Mouse (Mus musculus) megakaryocyte-erythroid progenitor cell, adult 5-6 weeks (primary cell): ENCODE measurements around the gene Ppp1r35. TPM values are rescaled to one million over a fixed set of nuclear protein-coding genes. Genes with fewer than 3 reads are reported as not detected.

ENCODE experiments used
- ATAC-seq: replicated peaks from 2 replicates; pipeline ENCODE4 v1.8.0; 2016; ENCODE audit warnings: mild to moderate bottlenecking, inconsistent platforms; ENCODE audit not compliant: severe bottlenecking, poor library complexity, low FRiP score, low TSS enrichment
- total RNA-seq, 2 experiments: library from RNA; stranded (forward) in 1 of 2; stranded (reverse) in 1 of 2; fragments of 200-1000, 215-1000 nt in 1 of 2; fragments of >200 nt in 1 of 2; fragmentation: Nextera tagmentation in 1 of 2; gene quantifications; 2 replicates each; pipeline ENCODE4 v1.2.3; 2014 to 2017

The Ppp1r35 gene
- total RNA-seq, 2 experiments from 2014 or later, result 40.6 to 60.2 TPM

DNA sequence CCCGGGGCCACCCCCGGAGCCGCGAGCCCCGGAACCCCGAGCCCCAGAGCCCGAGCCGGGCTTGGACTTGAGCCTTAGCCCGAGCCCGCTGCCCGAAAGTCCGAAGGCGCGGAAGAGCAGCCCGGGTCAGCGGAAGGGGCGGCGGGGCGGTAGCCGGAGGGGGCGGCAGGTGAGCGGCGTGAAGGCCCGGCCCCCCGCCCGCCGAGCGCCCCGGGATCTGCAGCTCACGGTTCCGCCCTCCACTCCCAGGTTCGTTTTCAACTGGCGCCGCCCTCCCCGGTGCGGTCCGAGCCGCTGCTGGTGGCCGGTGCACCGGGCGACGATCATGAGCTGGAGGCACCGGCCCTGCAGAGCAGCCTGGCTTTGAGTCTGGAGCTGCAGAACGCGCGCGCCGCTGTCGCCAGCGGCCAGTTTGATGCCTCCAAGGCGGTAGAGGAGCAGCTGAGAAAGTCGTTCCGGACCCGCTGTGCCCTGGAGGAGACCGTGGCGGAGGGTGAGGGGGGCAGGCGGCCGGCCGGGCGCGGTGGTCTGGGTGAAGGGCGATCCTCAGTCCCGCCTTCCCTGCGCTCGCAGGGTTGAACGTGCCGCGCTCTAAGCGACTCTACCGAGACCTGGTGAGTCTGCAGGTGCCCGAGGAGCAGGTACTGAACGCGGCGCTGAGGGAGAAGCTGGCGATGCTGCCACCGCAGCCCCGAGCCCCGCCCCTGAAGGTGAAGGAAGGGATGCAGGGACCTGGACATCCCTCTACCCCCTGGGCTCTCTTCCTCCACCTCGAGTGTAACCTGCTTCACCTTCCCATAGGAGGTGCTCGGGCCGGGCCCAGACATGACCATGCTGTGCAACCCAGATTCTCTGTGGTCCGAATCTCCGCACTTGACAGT lies 644 bp downstream of the Ppp1r35 start:
- ATAC-seq, result peak; percentile 7; the same call in 1 of the 2 replicates

DNA sequence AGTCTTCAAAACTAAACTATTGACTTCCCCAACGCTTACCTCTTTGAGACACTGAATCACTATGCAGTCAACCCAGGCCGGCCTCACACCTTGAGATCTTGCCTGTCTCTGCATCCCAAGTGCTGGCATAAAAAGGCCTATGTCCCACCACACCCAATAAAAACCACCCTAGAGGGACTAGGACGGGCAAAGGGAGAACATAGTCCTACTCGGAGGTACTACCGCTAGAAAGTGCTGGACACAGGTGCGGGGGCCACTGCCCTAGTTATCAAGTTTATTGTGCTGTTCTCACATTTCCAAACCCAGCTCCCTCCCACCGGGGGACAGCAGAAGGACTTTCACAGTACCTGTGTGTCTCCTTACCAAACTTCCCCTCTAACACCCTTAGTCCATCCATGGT lies 3.0 kb downstream of the Ppp1r35 start:
- ATAC-seq, result no peak

GRCm38 (mm10) chr5:137782776-137783522 lies 4.3 kb downstream of the Ppp1r35 start:
- ATAC-seq, result no peak

DNA sequence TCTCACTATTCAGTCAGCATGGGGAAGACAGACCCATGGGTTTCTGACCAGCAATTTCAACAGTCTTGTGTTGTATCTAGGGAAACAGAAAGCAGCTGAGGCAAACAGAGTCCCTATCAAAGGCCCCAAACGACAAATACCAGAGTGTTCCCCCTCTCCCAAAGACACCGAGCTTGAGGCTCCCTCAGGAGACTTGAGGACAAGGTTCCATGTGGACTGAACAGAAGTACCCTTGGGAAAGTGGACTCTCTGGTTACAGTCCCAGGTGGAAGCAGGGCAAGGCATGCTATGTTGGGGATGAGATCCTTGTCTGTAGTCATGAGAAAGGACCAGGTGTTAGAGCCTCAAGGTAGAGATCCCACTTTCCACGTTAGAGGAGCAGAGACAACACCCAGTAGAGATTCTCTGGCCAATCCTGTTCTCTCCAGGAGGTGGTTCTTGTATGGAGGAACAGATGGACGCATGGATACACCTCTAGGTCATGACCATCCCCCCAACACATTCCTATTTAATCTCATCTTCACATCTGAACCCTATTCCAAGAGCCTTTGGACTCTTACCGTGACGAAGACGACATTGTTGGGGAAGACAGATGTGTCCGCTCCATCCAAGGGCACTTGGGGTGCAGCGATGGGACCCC lies 5.4 kb downstream of the Ppp1r35 start:
- no peak for ATAC-seq

DNA sequence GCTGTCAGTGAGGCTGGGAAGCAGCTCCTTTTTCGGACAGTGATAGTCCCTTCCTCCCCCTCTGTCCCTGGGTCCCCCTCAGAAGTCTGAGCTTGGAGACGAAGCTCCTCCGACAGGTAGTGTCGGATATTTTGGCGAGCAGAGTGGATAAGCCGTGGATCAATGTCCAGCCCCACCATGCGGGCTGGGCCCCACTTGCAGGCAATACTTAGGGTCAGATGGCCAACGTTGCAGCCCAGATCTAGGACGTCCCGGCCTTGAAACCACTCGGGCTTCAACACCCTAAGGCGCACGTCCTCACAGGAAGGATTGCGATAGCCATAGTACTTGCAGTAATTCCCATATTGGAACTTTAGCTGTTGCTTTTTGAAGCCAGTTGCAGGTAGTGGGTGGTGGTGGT lies 5.9 kb downstream of the Ppp1r35 start:
- no peak for ATAC-seq

DNA sequence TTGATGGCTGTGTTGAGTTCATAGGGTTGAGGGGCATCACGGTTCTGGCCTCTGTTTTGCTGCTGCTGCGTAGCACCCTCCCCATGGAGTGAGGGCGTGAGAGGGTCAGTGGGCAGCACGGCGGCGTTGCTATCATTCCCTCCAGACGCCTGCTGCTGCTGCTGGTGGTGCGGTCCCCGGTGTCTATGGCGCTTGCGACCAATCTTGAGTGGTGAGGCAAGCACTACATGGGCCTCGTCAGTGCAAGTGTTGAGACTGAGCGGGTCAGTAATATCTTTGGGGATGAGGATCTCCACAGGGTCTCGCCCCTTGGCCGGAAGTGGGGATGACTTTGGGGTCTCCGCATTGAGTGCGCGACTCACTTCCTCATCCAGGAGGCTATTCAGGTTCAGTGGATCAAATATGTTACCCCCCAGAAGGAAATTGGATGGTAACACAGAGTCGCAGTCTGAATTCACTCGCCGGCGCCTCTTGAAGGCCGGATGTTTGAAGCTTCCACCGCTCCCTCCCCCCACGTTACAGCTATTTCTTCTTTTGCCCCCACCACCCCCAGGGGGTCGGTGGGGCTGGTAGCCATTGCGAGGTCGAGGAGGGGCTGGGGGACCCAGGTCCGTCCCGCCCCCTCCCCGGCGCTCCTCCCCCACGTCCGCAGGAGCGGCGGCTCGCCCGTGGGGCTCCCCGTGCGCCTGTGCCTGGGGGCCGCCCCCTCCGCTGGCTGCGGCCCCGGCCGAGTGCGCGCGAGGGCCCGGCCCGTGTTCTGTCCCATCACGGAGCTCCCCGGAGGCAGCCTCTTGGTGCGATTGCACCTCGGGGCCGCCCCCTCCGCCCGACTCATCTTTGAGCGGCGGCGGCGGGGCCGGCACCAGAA lies 6.7 kb downstream of the Ppp1r35 start:
- no peak for ATAC-seq

- peak; percentile 75 for ATAC-seq
These were observed 7.7 kb downstream of the Ppp1r35 start for GRCm38 (mm10) chr5:137786109-137786942.

GRCm38 (mm10) chr5:137787151-137787928 lies 8.7 kb downstream of the Ppp1r35 start, which contains the start of the genes Mepce and Zcwpw1:
Gene Mepce (minus strand): TSS chr5:137787655.
Gene Zcwpw1 (plus strand): TSS chr5:137787798.
- ATAC-seq, result peak; percentile 71

- ATAC-seq, result no peak
These were observed 9.5 kb downstream of the Ppp1r35 start for GRCm38 (mm10) chr5:137788171-137788570.

DNA sequence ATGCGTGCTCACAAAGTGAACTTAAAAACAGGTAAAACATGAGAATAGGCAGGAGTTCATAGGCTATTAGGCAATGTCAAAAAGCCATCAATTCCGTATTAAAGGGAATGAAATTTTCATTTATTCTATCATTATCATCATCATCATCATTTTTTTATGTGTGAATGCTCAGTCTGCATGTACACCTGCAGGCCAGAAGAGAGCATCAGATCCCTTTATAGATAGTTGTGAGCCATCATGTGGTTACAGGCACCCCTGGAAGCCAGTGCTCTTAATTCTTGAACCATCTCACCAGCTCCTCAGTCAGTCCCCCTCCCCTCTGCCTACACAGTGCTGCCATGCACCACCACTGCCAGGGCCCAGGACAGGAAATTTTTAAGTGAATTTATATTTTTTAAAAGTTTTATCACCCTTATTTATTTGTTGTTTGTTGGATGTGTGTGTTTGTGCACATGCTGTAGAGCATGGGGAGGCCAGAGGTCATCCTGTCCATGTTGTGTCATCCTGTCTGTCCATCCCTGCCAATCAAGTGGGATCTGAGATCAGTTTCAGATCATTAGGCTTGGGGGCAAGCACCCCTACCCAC lies 10.4 kb downstream of the Ppp1r35 start:
- ATAC-seq, result no peak

GRCm38 (mm10) chr5:137791553-137791952 lies 12.9 kb downstream of the Ppp1r35 start:
- no peak for ATAC-seq

- no peak for ATAC-seq
These were observed 18.0 kb downstream of the Ppp1r35 start for GRCm38 (mm10) chr5:137796606-137797005.

GRCm38 (mm10) chr5:137800917-137801316 lies 22.3 kb downstream of the Ppp1r35 start:
- no peak for ATAC-seq

DNA sequence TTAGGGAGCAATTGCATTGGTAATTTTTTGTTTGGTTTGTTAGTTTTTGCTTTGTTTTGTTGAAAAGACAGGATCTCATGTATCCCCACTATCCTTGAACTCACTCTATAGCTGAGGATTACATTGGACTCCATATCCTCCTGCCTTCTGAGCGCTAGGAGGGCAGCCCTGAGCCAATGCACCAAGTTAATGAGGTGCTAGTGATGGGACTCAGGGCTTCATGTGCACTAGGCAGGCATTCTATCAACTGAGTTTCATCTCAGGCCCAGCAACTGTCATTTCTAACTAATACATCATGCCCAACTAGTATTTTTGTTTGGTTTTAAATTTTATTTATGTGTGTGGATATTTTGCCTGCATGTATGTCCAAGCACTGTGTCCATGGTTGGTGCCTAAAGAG lies 27.5 kb downstream of the Ppp1r35 start:
- ATAC-seq, result no peak

GRCm38 (mm10) chr5:137808316-137808715 lies 29.7 kb downstream of the Ppp1r35 start:
- ATAC-seq, result no peak

GRCm38 (mm10) chr5:137817466-137818222 lies 39.0 kb downstream of the Ppp1r35 start:
- no peak for ATAC-seq
